ENCODE assay signal across 11 mouse cellular contexts in genomic region chr19:6384954-6385353, GRCm38 (mm10). TPM values are rescaled to one million over a fixed set of nuclear protein-coding genes. Genes with fewer than 3 reads are reported as not detected.
DNase-seq lines count a peak whose midpoint lies in the region; ATAC-seq lines count a peak whose summit lies in the region.
"Had no signal": no experiment of that assay in that cellular context is flagged by ENCODE, and none has a peak within 500 bp of the region (broad histone marks: within the 10 kb centered on the region; RNA-seq: fewer than 3 reads in every experiment).

No protein-coding gene starts in this region.

- 65% methylated on average over 11 of the region's 11 CpGs for WGBS in embryonic facial prominence, embryonic 14.5 days
- 67% methylated on average over 11 of the region's 11 CpGs for WGBS in embryonic facial prominence, embryonic 10.5 days
- 34% methylated on average over 11 of the region's 11 CpGs for whole genome bisulfite sequencing in heart, embryonic 16.5 days

- no peak overlapping the region for H3K4me3 ChIP-seq in embryonic facial prominence, embryonic 14.5 days (ENCODE audit: low read depth, low read length)
- H3K4me3 ChIP-seq in embryonic facial prominence, embryonic 10.5 days = no peak overlapping the region
- H3K4me3 ChIP-seq in megakaryocyte, embryonic 14.5 days (replicated peaks) = peak overlapping the region; percentile 20
- peak overlapping the region; percentile 68 for H3K4me3 ChIP-seq in heart, embryonic 16.5 days (ENCODE audit: low read length)

- H3K4me1 ChIP-seq in embryonic facial prominence, embryonic 14.5 days (ENCODE audit: control insufficient read depth, insufficient read depth, low read length) = peaks cover 16% of the 10 kb centered on the region
- H3K4me1 ChIP-seq in embryonic facial prominence, embryonic 10.5 days = peaks cover 43% of the 10 kb centered on the region
- H3K4me1 ChIP-seq in megakaryocyte, embryonic 14.5 days = peaks cover 79% of the 10 kb centered on the region
- peaks cover 35% of the 10 kb centered on the region for H3K4me1 ChIP-seq in heart, embryonic 16.5 days (ENCODE audit: control insufficient read depth, insufficient read depth, low read length)

- DNase-seq in embryonic facial prominence, embryonic 14.5 days (ENCODE audit: low spot score) = no peak
- no peak for DNase-seq in embryonic facial prominence, embryonic 10.5 days (ENCODE audit: low spot score)
- no peak for DNase-seq in embryo, embryonic 11 days
- DNase-seq in frontal cortex, adult 2 months (ENCODE audit: extremely low spot score in 1 of 2, low spot score in 1 of 2) = no peak
- DNase-seq: B cell, adult 2 months; layer of hippocampus, postnatal 36 days; lung, adult 2 months had no signal

- no peak for ATAC-seq in embryonic facial prominence, embryonic 14.5 days (ENCODE audit: low read depth)
- ATAC-seq in megakaryocyte, adult 5-6 weeks (ENCODE audit: poor library complexity, severe bottlenecking) = no peak
- no peak; the same call in 1 of the 2 replicates for ATAC-seq in heart, embryonic 16.5 days (replicated peaks; ENCODE audit: extremely low read depth, insufficient read depth, low FRiP score)
- no peak for ATAC-seq in frontal cortex, adult (ENCODE audit: low TSS enrichment)

- H3K27ac ChIP-seq in embryonic facial prominence, embryonic 14.5 days (replicated peaks; ENCODE audit: low read depth, low read length) = no peak overlapping the region
- no peak overlapping the region for H3K27ac ChIP-seq in embryonic facial prominence, embryonic 10.5 days (replicated peaks)
- H3K27ac ChIP-seq in heart, embryonic 16.5 days (ENCODE audit: low read length) = peak overlapping the region; percentile 96

- peak overlapping the region; percentile 15 for H3K4me2 ChIP-seq in embryonic facial prominence, embryonic 14.5 days (ENCODE audit: low read depth, low read length)
- H3K4me2 ChIP-seq in heart, embryonic 16.5 days (ENCODE audit: low read depth, low read length) = peak overlapping the region; percentile 68

- H3K9ac ChIP-seq in embryonic facial prominence, embryonic 14.5 days (ENCODE audit: low read depth, low read length) = no peak overlapping the region
- peak overlapping the region; percentile 82 for H3K9ac ChIP-seq in heart, embryonic 16.5 days (ENCODE audit: low read length)

- no peaks in the 10 kb centered on the region for H3K9me3 ChIP-seq in embryonic facial prominence, embryonic 14.5 days (ENCODE audit: control insufficient read depth, low read length)
- H3K9me3 ChIP-seq in embryonic facial prominence, embryonic 10.5 days = no peaks in the 10 kb centered on the region
- no peaks in the 10 kb centered on the region for H3K9me3 ChIP-seq in megakaryocyte, embryonic 14.5 days
- no peaks in the 10 kb centered on the region for H3K9me3 ChIP-seq in heart, embryonic 16.5 days (replicated peaks; ENCODE audit: control insufficient read depth, low read length)

- no peaks in the 10 kb centered on the region; the same call in 1 of the 2 replicates for H3K27me3 ChIP-seq in embryonic facial prominence, embryonic 14.5 days (replicated peaks; ENCODE audit: control insufficient read depth, insufficient read depth, low read length)
- peaks cover 15% of the 10 kb centered on the region for H3K27me3 ChIP-seq in embryonic facial prominence, embryonic 10.5 days (replicated peaks; ENCODE audit: low read depth, poor library complexity, severe bottlenecking)
- H3K27me3 ChIP-seq in megakaryocyte, embryonic 14.5 days (replicated peaks) = peaks cover 38% of the 10 kb centered on the region
- H3K27me3 ChIP-seq in heart, embryonic 16.5 days (ENCODE audit: control insufficient read depth, insufficient read depth, low read length) = no peaks in the 10 kb centered on the region

- no peaks in the 10 kb centered on the region for H3K36me3 ChIP-seq in embryonic facial prominence, embryonic 14.5 days (ENCODE audit: control insufficient read depth, insufficient read depth, low read length)
- H3K36me3 ChIP-seq in embryonic facial prominence, embryonic 10.5 days (replicated peaks) = peaks cover 11% of the 10 kb centered on the region
- H3K36me3 ChIP-seq in megakaryocyte, embryonic 14.5 days (replicated peaks; ENCODE audit: low read length) = peaks cover 34% of the 10 kb centered on the region
- H3K36me3 ChIP-seq in heart, embryonic 16.5 days (ENCODE audit: control insufficient read depth, insufficient read depth) = 0 out of 2 replicates have a peak, but pooled peaks cover 5% of the 10 kb centered on the region

RNA-seq across cellular contexts. Expression of gene Pygm, which starts 0.8 kb away (rescaled TPM):
- 49.5 and 84.3 TPM in 2 replicates for polyA plus RNA-seq in embryonic facial prominence, embryonic 14.5 days (2014; fragmentation: Nextera tagmentation; extraction: Ambion mirVana)
- polyA plus RNA-seq in embryonic facial prominence, embryonic 10.5 days (2016; fragmentation: Nextera tagmentation; extraction: Ambion mirVana) = 1.1 and 2.2 TPM in 2 replicates
- 3.6 TPM in 1 of 2 replicates, not detected in the other for polyA plus RNA-seq in megakaryocyte, embryonic 14.5 days (2012; ENCODE audit: insufficient read depth, low replicate concordance)
- 0.80 and 3.2 TPM in 2 replicates for total RNA-seq in megakaryocyte, adult 5-6 weeks (2015)
- 0.11 and 0.12 TPM in 2 replicates for total RNA-seq in megakaryocyte, adult 5-6 weeks (2017)
- 362 and 381 TPM in 2 replicates for polyA plus RNA-seq in heart, embryonic 16.5 days (2015; fragmentation: Nextera tagmentation; extraction: Ambion mirVana)
- polyA plus RNA-seq in frontal cortex, adult 2 months (2012; rRNA removed) = 39.0 and 54.8 TPM in 2 replicates

RNA-seq across cellular contexts. Expression of gene Rasgrp2, which starts 14.2 kb away (rescaled TPM):
- 36.2 and 48.2 TPM in 2 replicates for polyA plus RNA-seq in embryonic facial prominence, embryonic 14.5 days (2014; fragmentation: Nextera tagmentation; extraction: Ambion mirVana)
- polyA plus RNA-seq in embryonic facial prominence, embryonic 10.5 days (2016; fragmentation: Nextera tagmentation; extraction: Ambion mirVana) = 14.2 and 18.6 TPM in 2 replicates
- 458 and 696 TPM in 2 replicates for polyA plus RNA-seq in megakaryocyte, embryonic 14.5 days (2012; ENCODE audit: insufficient read depth, low replicate concordance)
- 213 and 232 TPM in 2 replicates for total RNA-seq in megakaryocyte, adult 5-6 weeks (2015)
- total RNA-seq in megakaryocyte, adult 5-6 weeks (2017) = 195 and 214 TPM in 2 replicates
- polyA plus RNA-seq in heart, embryonic 16.5 days (2015; fragmentation: Nextera tagmentation; extraction: Ambion mirVana) = 68.8 and 69.8 TPM in 2 replicates
- polyA plus RNA-seq in frontal cortex, adult 2 months (2012; rRNA removed) = 70.0 and 74.0 TPM in 2 replicates

RNA-seq across cellular contexts. Expression of gene Sf1, which starts 21.5 kb away (rescaled TPM):
- polyA plus RNA-seq in embryonic facial prominence, embryonic 14.5 days (2014; fragmentation: Nextera tagmentation; extraction: Ambion mirVana) = 135 and 140 TPM in 2 replicates
- 185 and 205 TPM in 2 replicates for polyA plus RNA-seq in embryonic facial prominence, embryonic 10.5 days (2016; fragmentation: Nextera tagmentation; extraction: Ambion mirVana)
- polyA plus RNA-seq in megakaryocyte, embryonic 14.5 days (2012; ENCODE audit: insufficient read depth, low replicate concordance) = 1,025 and 2,643 TPM in 2 replicates
- total RNA-seq in megakaryocyte, adult 5-6 weeks (2015) = 164 and 205 TPM in 2 replicates
- total RNA-seq in megakaryocyte, adult 5-6 weeks (2017) = 179 and 212 TPM in 2 replicates
- 80.2 and 86.7 TPM in 2 replicates for polyA plus RNA-seq in heart, embryonic 16.5 days (2015; fragmentation: Nextera tagmentation; extraction: Ambion mirVana)
- polyA plus RNA-seq in frontal cortex, adult 2 months (2012; rRNA removed) = 179 and 186 TPM in 2 replicates

RNA-seq across cellular contexts. Expression of gene Nrxn2, which starts 33.6 kb away (rescaled TPM):
- polyA plus RNA-seq in embryonic facial prominence, embryonic 14.5 days (2014; fragmentation: Nextera tagmentation; extraction: Ambion mirVana) = 2.3 and 3.4 TPM in 2 replicates
- 1.9 TPM in 2 replicates for polyA plus RNA-seq in embryonic facial prominence, embryonic 10.5 days (2016; fragmentation: Nextera tagmentation; extraction: Ambion mirVana)
- 0.62 and 1.5 TPM in 2 replicates for polyA plus RNA-seq in megakaryocyte, embryonic 14.5 days (2012; ENCODE audit: insufficient read depth, low replicate concordance)
- 0.21 TPM in 1 of 2 replicates, not detected in the other for total RNA-seq in megakaryocyte, adult 5-6 weeks (2015)
- total RNA-seq in megakaryocyte, adult 5-6 weeks (2017) = not detected in 2 replicates
- polyA plus RNA-seq in heart, embryonic 16.5 days (2015; fragmentation: Nextera tagmentation; extraction: Ambion mirVana) = 0.37 and 0.77 TPM in 2 replicates
- polyA plus RNA-seq in frontal cortex, adult 2 months (2012; rRNA removed) = 393 and 395 TPM in 2 replicates

RNA-seq across cellular contexts. Expression of gene Map4k2, which starts 44.0 kb away (rescaled TPM):
- 9.8 and 9.9 TPM in 2 replicates for polyA plus RNA-seq in embryonic facial prominence, embryonic 14.5 days (2014; fragmentation: Nextera tagmentation; extraction: Ambion mirVana)
- 11.0 and 14.0 TPM in 2 replicates for polyA plus RNA-seq in embryonic facial prominence, embryonic 10.5 days (2016; fragmentation: Nextera tagmentation; extraction: Ambion mirVana)
- polyA plus RNA-seq in megakaryocyte, embryonic 14.5 days (2012; ENCODE audit: insufficient read depth, low replicate concordance) = 9.3 and 21.8 TPM in 2 replicates
- total RNA-seq in megakaryocyte, adult 5-6 weeks (2015) = 35.0 and 43.3 TPM in 2 replicates
- 66.3 and 79.6 TPM in 2 replicates for total RNA-seq in megakaryocyte, adult 5-6 weeks (2017)
- 17.2 and 18.5 TPM in 2 replicates for polyA plus RNA-seq in heart, embryonic 16.5 days (2015; fragmentation: Nextera tagmentation; extraction: Ambion mirVana)
- polyA plus RNA-seq in frontal cortex, adult 2 months (2012; rRNA removed) = 193 and 205 TPM in 2 replicates

Comparison
In these comparisons a context has a peak if more than half of its experiments do, and no peak if none do; other contexts are left out.
1. H3K4me3 ChIP-seq: peak in megakaryocyte, embryonic 14.5 days (single experiment) and heart, embryonic 16.5 days (single experiment); none in embryonic facial prominence, embryonic 14.5 days (single experiment) and embryonic facial prominence, embryonic 10.5 days (single experiment).